Mouse (Mus musculus) layer of hippocampus, postnatal 36 days (tissue): ENCODE data around the gene Brms1. TPM values are rescaled to one million over a fixed set of nuclear protein-coding genes. Genes with fewer than 3 reads are reported as not detected.

ENCODE experiments used
- DNase-seq, 2 experiments: peaks; one replicate each; pipeline ENCODE4 v3.0.0; 2022
- total RNA-seq, 2 experiments: library from RNA; stranded (reverse); gene quantifications; 2 replicates each; pipeline ENCODE4 v1.2.3; 2021

The Brms1 gene
- total RNA-seq, 2 experiments from 2014 or later = 20.2 to 20.8 TPM

DNA sequence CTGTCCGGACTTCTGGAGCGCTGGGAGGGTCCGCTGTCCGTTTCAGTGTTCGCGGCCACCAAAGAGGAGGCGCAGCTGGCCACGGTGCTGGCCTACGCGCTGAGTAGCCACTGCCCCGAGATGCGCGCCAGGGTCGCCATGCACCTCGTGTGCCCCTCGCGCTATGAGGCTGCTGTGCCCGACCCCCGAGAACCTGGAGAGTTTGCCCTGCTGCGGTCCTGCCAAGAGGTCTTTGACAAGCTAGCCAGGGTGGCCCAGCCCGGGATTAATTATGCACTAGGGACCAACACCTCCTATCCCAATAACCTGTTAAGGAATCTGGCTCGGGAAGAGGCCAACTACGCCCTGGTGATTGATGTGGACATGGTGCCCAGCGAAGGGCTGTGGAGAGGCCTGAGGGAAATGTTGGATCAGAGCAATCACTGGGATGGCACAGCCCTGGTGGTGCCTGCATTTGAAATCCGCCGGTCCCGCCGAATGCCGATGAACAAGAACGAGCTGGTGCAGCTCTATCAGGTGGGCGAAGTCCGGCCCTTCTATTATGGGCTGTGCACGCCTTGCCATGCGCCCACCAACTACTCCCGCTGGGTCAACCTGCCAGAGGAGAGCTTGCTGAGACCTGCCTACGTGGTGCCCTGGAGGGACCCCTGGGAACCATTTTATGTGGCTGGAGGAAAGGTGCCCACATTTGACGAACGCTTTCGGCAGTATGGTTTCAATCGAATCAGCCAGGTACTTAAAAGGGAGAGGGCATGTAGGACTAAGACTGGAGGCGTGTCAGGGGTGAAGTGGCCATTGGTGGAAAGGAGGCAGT, 1.6 kb upstream of the Brms1 start:
- DNase-seq = no peak

DNA sequence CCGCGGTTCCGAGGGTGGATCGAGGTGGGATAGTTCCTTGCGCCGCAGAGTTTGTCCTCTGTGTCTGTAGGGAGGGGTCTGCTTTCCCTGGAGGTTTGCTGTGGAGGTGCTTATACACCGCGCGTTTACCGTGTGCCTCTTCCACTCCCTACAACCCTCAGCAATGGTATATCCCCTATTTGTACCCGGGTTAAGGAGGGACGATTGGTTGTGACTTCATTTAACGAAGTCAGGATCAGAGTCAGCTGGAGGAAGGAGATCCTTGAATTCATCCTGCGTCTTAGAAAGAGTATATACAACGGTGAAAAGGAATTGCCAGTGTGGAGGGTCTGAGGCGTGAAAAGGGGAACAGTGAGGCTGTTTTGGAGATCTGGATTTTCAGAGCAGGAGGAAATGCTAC, 434 bp downstream of the Brms1 start:
- no peak for DNase-seq

DNA sequence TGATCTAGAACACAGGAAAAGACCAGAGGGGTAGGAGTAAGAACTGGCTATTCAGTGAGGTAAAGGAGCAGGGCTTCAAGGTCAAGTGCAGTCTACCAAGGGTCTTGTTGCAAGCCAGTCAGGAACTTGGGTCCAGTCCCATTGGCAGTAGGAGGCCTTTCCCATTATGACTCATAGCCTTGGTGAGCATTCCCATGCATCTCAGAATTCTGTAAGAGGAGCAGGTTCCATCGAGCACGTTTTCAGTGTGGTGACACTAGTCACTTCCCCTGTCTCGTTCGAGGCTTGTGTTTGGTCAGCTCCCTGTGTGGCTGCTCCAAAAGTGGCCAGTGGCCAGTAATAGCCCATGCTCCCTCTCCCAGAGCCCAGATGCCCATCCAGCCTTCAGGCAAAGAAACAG, 4.4 kb downstream of the Brms1 start:
- no peak for DNase-seq

DNA sequence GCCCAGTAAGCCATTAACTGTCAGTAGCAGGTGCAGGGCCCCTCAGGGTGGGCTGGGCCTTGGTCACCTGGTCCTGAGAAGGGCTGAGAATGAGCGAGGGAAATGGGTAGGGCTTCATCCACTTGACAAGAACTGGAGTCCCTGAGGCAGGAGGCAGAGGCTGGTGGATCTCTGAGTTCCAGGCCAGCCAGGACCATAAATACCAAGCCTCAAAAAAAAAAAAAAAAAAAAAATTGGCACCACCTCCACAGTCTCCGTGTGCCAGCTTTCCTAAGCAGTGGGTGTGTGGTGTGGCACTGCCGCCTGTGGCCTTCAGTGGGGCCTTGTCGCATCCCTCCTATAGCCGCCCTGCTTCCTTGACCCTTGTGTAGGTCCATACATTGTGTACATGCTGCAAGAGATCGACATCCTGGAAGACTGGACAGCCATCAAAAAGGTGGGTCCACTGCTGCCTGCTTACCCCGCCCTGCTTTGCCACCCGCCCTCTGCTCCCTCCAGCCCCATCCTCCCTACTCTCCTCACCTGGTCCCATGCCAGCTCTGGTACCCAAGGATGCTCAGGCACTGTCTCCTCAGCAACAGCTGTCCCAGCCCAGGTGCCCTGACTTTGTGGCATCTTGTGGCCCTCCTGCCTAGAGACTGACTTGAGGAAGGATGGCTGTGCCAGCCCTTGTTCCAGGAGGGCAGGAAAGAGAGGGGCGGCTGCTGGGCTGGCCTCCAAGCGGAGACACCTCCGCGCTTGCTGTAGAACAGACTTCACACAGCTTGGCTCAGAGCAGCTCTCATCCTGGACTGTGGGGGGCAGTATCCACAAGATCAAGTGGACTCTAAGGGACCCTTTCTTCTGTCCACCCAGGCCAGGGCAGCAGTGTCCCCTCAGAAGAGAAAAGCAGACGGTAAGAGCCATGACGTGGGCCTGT, 7.2 kb downstream of the Brms1 start:
- peak; percentile 70 to 74 for DNase-seq

DNA sequence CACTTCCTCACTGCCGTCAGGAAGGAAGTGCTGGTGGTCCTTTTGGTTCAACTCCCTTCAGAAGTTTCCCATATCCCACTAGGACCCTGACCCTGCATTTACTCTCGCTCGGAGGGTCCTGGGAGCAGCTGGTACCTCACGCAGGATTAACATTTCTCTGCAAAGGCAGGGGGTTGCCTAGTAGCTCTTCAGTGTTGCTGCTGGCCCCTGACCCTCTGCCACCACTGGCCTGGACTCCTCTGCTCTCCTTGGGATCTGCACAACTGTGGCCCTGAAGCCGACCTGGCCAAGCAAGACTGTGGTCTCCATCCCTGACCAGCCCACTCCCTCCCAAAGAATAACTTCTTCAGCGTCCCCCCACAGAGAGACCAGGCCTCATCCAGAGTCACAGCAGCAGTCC, 8.2 kb downstream of the Brms1 start:
- no peak for DNase-seq

DNA sequence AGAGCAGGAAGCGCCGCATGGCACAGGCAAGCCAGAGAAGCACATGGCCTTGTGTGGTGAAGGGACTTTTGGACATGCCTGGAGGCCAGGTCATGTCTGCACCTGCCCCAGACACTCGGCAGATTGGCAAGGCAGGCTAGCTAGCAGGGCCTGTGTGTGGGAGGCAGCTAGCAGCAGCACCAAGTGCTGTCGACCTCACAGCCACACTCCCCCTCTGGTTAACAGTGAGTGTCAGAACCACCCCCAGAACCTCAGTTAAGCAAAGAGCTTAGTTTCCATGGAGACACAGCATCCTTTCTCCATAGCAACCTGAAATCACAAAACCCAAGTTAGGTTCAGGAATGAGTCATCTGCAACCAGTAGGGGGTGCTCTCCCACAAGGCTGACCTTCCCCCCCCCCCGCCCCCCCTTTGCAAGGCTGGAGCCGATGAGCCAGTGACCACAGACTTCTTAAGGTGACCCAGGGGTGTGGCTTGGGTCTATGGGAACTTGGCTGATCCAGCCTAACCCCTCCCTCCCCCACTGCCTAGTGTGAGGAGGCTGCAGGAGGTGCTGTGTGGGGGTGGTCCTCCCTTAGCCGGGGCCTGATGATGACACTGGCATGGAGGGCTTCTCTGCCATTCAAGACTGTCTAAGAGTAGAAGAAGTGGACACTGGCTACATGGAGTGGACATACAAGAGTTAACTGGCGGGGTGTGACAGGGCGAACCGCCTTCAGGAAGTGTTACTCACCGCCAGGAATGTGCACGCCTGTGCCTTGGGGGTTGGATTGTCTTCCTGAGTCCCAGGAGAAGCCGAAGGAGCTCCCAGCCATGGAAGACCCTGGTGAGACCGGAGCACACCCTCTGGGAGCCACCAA, 9.1 kb downstream of the Brms1 start, which contains the start of gene Rin1:
Rin1 (plus strand) TSS at position 435 of the 859 bp plus-strand sequence.
- peak; percentile 72 to 73 for DNase-seq

DNA sequence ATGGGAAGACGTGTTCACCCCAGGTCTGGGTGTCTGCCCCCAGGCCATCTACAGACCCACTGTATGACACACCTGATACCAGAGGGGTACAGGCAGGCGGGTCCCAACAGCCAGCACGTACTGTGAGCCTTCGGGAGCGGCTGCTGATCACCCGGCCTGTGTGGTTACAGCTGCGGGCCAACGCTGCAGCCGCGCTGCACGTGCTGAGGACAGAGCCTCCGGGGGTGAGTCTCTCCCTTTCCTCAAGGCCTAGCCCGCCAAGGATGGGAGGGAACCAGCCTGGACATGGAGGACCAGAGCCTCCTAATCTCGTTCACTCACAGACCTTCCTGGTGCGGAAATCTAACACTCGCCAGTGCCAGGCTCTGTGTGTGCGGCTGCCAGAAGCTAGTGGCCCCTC, 9.9 kb downstream of the Brms1 start:
- DNase-seq = no peak

DNA sequence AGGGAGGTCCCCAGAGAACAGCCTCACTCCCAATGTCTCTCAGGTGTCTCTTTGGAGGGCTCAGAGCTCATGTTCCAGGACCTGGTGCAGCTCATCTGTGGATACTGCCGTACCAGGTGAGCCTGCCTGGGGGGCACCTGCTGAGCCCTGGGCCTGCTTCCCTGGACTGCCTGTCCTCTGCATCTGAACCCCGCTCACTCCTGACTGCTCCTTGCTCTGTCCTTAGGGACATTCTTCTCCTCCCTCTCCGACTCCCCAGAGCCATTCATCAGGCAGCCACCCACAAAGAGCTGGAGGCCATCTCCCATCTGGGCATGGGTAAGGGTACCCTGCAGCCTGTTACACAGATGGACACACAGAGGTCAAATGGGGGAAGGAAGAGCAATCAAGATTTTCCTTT, 10.4 kb downstream of the Brms1 start:
- no peak for DNase-seq

DNA sequence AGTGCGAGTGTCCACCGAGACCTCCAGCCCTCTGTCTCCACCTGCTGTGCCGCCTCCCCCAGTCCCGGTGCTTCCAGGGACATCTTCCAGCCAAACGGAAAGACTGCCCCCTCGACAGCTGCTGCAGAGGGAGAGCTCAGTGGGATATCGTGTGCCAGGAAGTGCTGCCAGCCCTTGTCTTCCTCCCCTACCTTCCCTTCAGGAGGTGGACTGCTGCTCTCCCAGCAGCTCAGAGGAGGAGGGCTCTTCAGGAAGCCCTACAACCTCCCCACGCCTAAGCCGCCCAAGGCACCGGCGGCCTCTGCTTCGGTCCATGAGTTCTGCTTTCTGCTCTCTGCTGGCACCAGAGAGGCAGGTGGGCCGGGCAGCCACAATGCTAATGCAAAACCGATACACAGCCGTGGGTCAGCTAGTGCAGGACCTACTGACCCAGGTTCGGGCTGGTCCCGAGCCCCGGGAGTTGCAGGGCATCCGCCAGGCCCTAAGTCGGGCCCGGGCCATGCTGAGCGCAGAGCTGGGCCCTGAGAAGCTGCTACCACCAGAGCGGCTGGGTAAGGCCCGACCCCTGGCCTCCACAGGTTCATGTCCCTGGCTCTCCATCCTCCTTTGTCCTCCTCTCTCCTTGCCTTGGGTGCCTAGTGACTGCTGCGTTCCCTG, 11.1 kb downstream of the Brms1 start:
- no peak for DNase-seq

DNA sequence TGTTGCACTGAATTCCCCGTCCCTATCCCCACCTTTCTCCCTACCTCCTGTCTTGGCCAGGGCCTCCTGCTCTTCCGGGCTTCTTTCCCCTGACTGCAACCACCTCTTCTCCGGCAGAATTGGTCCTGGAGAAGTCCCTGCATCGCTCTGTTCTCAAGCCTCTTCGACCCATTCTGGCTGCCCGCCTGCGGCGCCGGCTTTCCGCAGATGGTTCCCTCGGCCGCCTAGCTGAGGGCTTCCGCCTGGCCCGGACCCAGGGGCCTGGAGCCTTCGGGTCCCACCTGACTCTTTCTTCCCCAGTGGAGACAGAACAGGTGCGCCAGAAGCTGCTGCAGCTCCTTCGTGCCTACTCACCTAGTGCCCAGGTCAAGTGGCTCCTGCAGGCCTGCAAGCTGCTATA, 11.7 kb downstream of the Brms1 start:
- DNase-seq = no peak

DNA sequence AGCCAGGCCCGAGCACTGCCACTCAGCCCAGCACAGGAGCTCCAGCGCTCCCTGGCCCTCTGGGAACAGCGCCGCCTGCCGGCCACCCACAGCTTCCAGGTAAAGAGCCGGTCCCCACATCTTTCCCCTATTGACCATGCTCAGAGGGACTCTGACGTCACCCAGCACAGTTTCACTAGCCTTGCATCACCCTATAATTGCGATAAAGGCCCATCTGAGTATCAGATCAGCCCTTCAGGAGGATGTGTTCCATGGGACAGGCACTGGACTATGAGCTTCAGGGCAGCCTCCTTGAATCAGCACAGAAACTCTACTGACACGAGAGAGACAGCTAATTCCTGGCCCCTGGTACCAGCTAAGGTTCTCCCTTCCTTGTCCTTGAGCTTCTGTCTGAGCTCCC, 12.8 kb downstream of the Brms1 start:
- no peak for DNase-seq

DNA sequence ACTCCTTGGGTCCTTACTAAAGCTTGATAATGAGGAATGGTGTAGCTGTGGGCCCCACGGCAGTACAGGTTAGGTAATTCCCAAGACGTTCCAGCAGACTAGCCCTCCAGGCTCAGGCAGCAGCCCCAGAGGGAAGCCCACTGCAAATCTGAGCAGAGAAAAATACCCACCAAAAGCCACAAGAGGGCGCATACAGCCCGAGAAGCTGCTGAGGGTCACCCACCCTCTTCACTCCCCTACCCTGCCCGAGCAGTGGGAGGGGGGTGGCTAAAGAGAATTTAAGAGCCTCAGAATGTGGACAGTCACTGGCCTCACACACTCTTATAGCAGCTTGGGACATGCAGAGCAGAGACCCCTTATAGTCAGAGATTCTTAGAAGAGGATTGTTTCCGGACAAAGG, 15.1 kb downstream of the Brms1 start:
- no peak for DNase-seq

DNA sequence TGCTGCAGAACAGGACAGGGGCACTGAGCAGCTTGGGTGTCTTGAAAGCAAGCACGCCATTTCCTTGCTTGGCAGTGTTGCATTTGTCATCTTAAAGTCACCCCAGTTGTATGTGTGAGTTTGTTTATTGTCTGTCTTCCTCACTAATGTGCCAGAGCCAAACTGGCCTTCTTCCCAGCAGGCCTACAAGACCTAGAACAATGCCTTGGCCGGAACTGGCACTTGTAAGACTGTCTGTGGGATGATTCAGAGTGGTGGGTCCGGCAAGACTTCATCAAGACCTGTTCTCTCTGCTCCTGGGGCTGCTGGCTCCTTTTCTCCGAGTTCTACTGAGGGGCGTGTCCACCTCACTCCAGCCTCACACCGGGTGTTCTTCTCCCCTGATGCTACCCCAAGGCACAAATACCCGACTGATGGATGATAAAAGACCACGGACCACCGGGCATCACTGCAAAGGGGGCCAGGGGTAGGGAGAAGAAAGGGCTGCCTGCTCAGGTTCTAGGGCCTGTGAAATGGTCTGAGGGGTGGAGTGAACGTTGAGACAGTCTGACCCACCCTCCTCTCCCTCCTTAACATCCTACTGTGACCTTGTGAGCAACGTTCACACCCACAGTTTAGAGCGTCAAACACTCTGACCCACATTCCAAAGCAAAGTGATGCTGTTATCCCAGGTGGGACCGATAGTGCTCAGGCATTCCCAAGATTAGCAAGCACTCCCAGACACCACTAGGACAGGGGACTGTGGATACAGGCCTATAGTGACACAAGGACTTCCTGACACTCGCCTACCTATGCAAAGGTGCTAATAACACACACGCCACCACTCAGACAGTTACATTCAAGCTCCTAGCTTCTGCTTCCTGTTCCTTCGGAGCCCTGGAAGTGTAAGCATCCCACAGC, 17.0 kb downstream of the Brms1 start:
- no peak for DNase-seq

DNA sequence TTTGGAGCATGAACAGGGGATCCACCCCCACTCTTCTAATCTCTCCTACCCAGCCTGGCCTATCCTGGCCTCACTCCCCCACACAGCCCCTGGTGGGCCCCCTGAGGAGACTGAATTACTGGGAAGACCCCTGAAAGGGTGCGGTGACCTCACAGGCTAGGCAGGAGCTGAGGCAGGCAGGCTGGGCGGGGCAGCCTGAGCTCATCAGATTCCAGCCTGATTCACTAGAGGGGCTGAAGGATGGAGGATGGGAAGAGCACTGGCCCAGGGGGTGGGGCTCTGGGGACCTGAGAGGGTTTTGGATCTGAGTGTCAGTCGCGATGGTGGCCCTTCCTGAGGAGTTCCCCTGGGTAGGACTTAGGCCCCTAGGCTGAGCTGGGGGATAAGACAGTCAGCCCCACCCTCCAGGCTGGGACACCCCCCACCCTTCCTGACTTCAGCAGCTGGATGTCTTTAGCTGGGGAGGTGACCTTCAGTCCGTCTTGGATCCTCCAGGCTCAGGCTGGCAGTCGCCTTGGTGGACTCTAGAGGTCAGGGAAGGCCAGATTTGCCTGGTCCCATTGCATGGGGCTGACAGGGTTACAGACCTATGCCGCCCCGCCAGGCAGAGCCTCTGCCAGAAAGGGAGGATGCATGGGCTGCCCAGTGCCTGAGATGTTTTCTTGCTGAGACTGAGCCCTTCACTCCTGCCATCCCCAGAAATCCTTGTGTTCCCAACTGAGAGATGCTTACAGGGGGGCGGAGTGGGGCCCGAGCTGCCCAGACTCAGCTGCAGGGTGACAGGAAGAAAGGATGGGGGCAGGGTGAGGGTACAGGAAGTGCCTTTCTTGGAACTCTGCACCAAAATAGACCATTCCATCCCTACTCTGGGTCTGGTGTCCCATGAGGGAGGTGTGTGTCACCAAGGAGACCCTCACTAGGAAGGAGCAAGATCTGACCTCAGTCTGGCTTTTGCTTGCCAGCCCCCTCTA, 17.9 kb downstream of the Brms1 start:
- DNase-seq = no peak

DNA sequence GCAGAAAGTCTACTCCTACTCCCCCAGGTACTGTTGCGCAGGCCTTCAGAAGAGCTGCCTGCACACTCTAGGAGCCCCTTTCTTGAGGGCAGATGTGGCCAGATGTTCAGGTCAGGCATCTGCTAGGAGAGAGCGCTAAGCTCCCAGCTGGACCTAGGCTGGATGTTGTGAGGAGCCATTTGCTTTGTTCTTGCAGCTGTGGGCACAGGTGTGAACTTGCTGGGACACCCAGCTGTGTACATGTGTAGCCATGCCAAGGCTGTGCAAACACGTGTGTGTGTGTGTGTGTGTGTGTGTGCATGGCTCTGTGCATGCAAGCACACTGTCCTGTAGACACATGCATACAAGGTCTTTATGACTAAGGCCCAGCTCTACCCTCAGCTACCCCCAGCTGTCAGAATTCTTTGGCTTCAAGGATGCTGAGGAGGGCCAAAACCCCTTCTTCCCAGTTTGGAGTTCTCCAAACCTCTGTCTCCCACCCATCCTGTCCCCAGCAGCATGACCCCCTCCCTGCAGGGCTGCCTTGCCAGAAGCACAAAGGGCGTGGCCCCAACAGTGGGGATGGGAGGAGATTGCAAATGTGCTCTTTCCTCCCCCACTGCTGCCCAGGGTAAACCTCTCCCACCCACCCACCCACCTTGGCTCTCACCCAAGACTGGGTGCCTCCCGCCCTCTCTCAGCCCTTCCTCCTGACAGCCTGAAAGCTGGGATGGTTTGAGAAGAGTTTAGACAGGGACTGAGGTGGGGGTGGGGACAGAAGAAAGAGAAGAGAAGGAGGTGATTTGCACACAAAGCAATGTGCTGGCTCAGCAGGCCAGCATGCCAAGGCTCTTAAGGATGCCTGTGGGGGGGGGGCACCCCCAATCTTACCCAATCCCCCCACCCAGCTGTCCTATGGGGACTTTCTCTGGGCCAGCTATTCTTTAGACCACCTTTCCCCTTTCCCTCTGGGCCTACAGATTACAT, 19.5 kb downstream of the Brms1 start:
- DNase-seq = no peak

DNA sequence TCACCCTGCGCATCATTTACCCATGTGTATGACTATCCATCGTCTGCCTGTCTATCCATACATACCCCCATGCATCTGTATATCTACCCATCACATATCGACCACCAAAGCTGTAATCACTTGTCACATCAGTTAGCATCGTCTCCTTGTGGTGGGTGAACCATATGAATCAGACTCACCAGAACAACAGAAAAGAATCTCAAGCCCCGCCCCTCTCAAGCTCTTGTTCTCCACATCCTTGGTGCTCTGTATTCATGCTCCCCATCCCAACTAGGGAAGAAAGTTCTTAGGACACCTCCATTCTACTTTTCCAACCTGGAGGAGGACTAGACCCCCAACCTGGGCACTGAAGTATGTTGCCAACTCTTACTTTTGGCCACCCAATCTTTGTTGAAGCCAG, 20.9 kb downstream of the Brms1 start:
- no peak for DNase-seq

DNA sequence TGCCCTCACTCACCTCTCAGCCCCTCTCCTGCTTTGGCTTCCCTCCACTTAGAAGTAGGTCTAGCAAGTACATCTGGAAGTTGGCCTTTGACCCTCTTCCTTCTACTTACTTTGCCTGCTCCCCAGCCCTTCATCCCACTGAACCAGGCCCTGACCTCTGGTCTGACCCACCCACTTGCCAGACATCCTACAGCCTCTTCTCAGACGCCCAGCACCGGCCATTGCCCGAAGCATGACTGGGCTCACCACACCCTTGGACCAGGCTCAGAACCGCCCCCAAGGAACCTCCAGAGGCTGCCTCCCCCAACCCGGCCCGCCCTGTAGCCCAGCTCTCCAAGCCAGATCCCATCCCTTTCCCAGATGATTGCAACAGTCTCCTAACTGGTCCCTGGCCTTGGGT, 21.3 kb downstream of the Brms1 start:
- DNase-seq = no peak

DNA sequence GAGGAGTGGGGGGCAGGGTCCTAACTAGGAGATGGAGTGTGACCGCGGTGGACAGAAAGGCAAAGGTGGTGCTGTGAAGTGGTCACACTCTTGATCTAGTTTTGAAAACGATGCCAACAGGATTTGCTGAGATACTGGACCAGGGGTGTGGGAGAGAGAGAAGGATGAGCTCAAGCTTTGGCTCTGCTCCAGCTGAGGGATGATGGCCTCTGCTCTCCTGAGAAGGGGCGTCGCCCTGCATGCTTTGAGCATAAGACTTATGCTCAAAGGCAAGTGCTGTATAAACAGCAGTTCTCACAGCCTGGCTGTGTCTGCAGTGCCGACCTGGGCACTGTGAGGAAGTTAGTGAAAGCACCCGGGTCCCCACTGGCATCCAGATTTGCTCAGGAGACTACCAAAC, 23.9 kb downstream of the Brms1 start:
- no peak for DNase-seq
